Mouse (Mus musculus) kidney, embryonic 15.5 days (tissue): Measurements from ENCODE around the gene Hnrnpa3. TPM values are rescaled to one million over a fixed set of nuclear protein-coding genes. Genes with fewer than 3 reads are reported as not detected.
"Not testable (repeated sequence)": the region's sequence is repeated elsewhere in the genome, so short reads cannot be mapped to it uniquely, and the experiment has no call there.

Source experiments
- ATAC-seq: fragments of 200-750 bp; cut with Nextera tagmentation; replicated peaks from 2 replicates; pipeline ENCODE4 v1.8.0; 2017; ENCODE audit warnings: moderate TSS enrichment; ENCODE audit not compliant: low FRiP score
- H3K27ac ChIP-seq: fragments of 300-500 bp; sonication (generic); 2 replicates; pipeline ENCODE4 v1.5.1; 2015; ENCODE audit warnings: mild to moderate bottlenecking, inconsistent platforms
- H3K27me3 ChIP-seq: fragments of 300-500 bp; sonication (generic); 2 replicates; pipeline ENCODE4 v1.6.1; 2015; ENCODE audit warnings: inconsistent platforms
- H3K36me3 ChIP-seq: fragments of 300-500 bp; sonication (generic); 2 replicates; pipeline ENCODE4 v1.6.1; 2015; ENCODE audit warnings: inconsistent platforms
- H3K4me1 ChIP-seq: fragments of 300-500 bp; sonication (generic); 2 replicates; pipeline ENCODE4 v1.6.1; 2015; ENCODE audit warnings: inconsistent platforms
- H3K4me2 ChIP-seq: fragments of 300-500 bp; sonication (generic); 2 replicates; pipeline ENCODE4 v1.6.1; 2015; ENCODE audit warnings: moderate library complexity, mild to moderate bottlenecking, inconsistent platforms
- H3K4me3 ChIP-seq: fragments of 300-500 bp; sonication (generic); replicated peaks from 2 replicates; pipeline ENCODE4 v1.5.1; 2015; ENCODE audit warnings: mild to moderate bottlenecking, inconsistent platforms
- H3K9ac ChIP-seq: fragments of 300-500 bp; sonication (generic); 2 replicates; pipeline ENCODE4 v1.6.1; 2015; ENCODE audit warnings: mild to moderate bottlenecking, inconsistent platforms
- H3K9me3 ChIP-seq: fragments of 300-500 bp; sonication (generic); replicated peaks from 2 replicates; pipeline ENCODE4 v1.6.1; 2016; ENCODE audit warnings: inconsistent platforms
- WGBS: fragments of 180-500 bp; shearing (Covaris S2); methylation state at CpG from one replicate; pipeline ENCODE4 v1.1.7; 2015; ENCODE audit warnings: mixed read lengths; 5-methylcytosine and 5-hydroxymethylcytosine counted together
- polyA plus RNA-seq: library from polyadenylated mRNA; unstranded; fragments of >200 nt; fragmentation: Nextera tagmentation; extraction: Ambion mirVana; gene quantifications from 2 replicates; pipeline ENCODE4 v1.2.1, GENCODE M21; 2015

Gene Hnrnpa3
- 381 and 397 TPM in 2 replicates for polyA plus RNA-seq

DNA sequence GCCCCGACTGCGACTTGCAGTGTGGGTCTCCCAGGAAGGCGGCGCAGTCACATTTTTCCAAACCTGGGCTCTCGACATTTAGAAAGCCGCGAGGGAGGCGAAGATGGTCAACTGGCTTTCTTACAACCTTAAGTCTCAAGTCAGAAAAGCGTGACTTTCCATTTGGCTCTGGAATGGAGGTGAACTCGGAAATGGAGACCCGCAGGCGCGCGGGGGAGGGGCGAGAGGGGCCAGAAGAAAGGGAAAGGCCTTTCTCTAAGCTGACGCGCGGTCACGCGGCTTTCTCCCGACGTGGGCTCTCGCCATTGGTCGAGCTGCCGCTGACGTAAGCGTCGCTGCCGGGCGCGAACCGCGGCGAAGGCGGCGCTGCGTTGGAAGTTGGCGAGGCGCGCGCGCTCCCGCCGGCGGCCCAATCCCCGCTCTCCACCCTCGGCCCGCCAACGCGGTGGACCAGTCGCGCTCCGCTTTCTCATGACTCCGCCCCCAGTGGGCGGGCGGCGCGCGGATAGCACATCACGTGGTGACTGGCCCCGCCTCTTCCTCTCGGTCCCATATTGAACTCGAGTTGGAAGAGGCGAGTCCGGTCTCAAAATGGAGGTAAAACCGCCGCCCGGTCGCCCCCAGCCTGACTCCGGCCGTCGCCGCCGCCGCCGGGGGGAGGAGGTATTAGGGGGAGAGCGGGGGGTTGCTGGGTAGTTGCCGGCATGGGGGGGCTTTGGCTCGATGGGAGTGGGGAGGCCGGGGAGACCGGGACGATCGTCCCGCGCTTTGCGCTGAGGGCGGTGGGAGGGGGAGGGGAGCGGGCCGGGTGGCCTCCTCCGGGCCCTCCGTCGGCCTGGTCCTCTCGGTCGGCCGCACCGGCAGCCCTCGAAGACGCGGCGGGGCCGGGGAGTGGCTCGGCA is at the start of gene Hnrnpa3:
Gene Hnrnpa3 (plus strand): TSS at position 535 of the 902 bp plus-strand sequence.
- Histone ChIP-seq H3K36me3 (peaks cover 26% of the 10 kb centered on the region), H3K27ac (peak within 1 kb of the TSS; percentile 99), H3K9me3 (no peaks in the 10 kb centered on the region), H3K4me2 (peak within 1 kb of the TSS; percentile 72), H3K27me3 (no peaks in the 10 kb centered on the region), H3K4me1 (peaks cover 34% of the 10 kb centered on the region), H3K4me3 (peak within 1 kb of the TSS; percentile 86), H3K9ac (peak within 1 kb of the TSS; percentile 92)
- WGBS = under 1% methylated on average over 98 of the region's 102 CpGs
- ATAC-seq = peak; percentile 95

DNA sequence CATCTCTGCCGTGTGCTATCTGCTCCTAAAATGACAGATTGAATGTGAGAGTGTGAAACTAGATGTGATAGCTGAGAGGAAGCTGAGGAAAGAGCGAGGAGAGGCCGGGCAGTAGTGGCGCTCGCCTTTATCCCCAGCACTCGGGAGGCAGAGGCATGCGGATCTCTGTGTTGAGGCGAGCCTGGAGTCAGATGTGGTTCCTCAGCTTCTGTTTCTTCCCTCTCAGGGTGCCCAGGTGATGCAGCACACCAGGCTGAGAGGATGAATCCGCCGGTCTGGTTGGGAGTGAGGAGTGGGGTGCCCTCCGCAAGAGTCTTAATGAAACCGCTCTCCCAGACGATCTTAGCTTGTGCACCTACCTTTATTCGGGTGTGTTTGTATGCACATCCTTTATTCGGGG is 49.1 kb upstream of the Hnrnpa3 start:
- WGBS = 70% methylated on average over 15 of the region's 15 CpGs
- H3K27me3 ChIP-seq = no peaks in the 10 kb centered on the region; the same call in 1 of the 2 replicates
- H3K36me3 ChIP-seq = no peaks in the 10 kb centered on the region
- 0 out of 2 replicates have a peak overlapping the region, but pooled peaks have one; percentile 15 for H3K9ac ChIP-seq
- H3K9me3 ChIP-seq = no peaks in the 10 kb centered on the region
- peak overlapping the region; percentile 54 for H3K4me2 ChIP-seq
- no peak for ATAC-seq
- peaks cover 62% of the 10 kb centered on the region for H3K4me1 ChIP-seq
- peak overlapping the region; percentile 59 for H3K27ac ChIP-seq
- peak overlapping the region; percentile 27; the same call in 1 of the 2 replicates for H3K4me3 ChIP-seq

DNA sequence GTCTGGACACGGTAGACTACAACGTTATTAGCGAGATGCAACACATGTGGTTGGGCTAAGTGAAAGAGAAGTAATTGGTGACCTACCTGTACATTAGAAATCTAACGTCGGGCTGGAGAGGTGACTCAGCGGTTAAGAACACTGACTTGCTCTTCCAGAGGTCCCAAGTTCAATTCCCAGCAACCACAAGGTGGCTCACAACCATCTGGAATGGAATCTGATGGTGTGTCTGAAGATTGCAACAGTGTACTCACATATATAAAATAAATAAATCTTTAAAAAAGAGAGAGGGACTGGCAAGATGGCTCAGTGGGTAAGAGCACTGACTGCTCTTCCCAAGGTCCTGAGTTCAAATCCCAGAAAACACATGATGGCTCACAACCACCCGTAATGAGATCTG is 48.5 kb upstream of the Hnrnpa3 start:
- H3K9ac ChIP-seq, H3K36me3 ChIP-seq, H3K4me2 ChIP-seq, H3K9me3 ChIP-seq, H3K4me3 ChIP-seq, H3K27ac ChIP-seq, ATAC-seq, H3K27me3 ChIP-seq: not testable (repeated sequence)
- H3K4me1 ChIP-seq = peaks cover 62% of the 10 kb centered on the region
- WGBS = 83% methylated on average over 7 of the region's 7 CpGs

DNA sequence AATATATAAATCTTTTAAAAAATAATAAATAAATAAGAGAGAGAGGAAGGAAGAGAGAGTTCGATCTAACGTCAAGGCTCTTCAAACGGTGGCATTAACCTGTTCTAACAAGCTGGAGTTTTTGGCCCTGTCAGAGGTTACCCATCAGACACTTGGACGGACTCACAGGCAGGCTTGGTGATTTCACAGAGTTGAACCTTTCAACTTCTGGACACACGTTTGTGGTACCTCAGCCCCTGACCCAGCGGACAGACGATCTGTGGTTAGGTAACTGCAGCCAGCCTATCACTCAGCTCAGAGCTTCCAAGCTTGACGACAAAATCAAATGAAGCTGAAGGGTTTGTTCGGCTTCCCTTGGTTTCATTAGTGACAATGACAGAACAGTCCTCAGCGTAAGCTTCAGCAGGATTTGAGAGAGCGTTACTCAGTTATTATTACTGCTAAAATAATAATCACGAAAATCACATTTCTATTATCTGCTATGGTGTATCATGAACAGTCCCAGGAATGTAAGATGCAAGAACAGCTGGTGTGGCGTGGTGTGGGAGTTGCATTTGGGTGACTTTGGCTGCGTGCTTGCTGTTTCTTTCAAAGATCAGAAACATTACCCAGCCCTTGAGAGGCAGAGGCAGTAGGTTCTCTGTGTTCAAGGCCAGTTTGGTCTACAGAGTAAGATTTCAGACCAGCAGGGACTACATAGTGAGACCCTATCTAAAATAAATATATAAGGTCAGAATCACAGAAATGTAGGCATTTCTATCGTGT is 47.8 kb upstream of the Hnrnpa3 start:
- no peak overlapping the region for H3K4me2 ChIP-seq
- no peak for ATAC-seq
- H3K27ac ChIP-seq = 0 out of 2 replicates have a peak overlapping the region, but pooled peaks have one; percentile 1
- no peaks in the 10 kb centered on the region; the same call in 1 of the 2 replicates for H3K27me3 ChIP-seq
- no peak overlapping the region for H3K4me3 ChIP-seq
- 70% methylated on average over 15 of the region's 15 CpGs for WGBS
- peaks cover 60% of the 10 kb centered on the region for H3K4me1 ChIP-seq
- H3K36me3 ChIP-seq = no peaks in the 10 kb centered on the region
- no peaks in the 10 kb centered on the region for H3K9me3 ChIP-seq
- no peak overlapping the region for H3K9ac ChIP-seq

DNA sequence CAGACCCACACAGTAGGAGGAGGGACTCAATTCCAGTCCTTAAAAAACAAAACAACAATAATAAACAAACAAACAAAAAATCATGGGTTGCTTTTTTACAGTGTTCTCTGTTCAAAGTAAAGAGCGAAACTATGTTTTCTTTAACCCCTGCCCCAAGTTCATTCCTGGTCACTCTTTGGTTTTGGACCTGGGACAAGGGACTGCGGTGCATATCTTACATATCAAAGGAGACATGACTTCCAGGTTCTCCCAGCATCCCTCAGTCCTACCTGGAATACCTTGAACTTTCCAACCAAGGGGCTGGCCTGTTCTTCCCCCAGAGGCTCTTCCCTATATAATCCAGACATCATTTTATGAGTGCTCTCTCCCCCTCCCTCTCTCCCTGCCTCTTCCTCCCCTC is 47.1 kb upstream of the Hnrnpa3 start:
- H3K9me3 ChIP-seq = no peaks in the 10 kb centered on the region
- H3K27ac ChIP-seq = no peak overlapping the region
- no peak for ATAC-seq
- no peak overlapping the region for H3K9ac ChIP-seq
- H3K4me2 ChIP-seq = no peak overlapping the region
- no peaks in the 10 kb centered on the region for H3K36me3 ChIP-seq
- H3K4me3 ChIP-seq = no peak overlapping the region
- H3K27me3 ChIP-seq = no peaks in the 10 kb centered on the region; the same call in 1 of the 2 replicates
- H3K4me1 ChIP-seq = peaks cover 58% of the 10 kb centered on the region
- 80% methylated on average over 2 of the region's 2 CpGs for WGBS

DNA sequence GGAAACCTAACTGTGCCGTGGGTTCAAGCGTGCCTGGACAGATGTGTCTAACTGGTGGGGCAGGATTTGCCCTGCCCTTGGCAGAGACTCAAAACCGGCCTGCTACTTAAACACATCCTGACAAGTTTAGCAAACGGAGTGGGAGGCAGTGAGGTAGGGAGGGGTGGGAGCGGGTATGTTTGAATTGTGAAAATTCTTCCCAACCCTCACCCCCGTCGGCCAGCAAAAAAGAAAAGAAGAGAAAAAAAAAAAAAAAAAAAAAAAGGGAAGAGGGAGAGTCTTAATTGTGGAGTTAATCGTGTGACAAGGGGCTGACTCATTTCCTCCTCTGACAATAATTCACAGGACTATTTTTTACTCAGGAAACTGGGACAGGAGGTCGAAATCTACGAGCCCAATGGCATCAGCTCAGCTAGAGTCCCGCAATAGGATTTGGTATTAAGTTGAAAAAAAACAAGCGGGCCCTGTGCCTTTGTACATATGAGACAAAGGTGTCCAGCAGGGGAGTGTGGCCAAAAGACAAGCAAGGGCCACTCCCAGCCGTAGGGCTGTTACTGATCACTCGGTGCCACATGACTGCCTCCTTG is 46.0 kb upstream of the Hnrnpa3 start:
- Histone ChIP-seq H3K4me2 (peak overlapping the region; percentile 48), H3K9me3 (no peaks in the 10 kb centered on the region), H3K27ac (peak overlapping the region; percentile 89), H3K4me3 (0 out of 2 replicates have a peak overlapping the region, but pooled peaks have one; percentile 10), H3K27me3 (no peaks in the 10 kb centered on the region; the same call in 1 of the 2 replicates), H3K4me1 (peaks cover 50% of the 10 kb centered on the region), H3K9ac (0 out of 2 replicates have a peak overlapping the region, but pooled peaks have one; percentile 10), H3K36me3 (no peaks in the 10 kb centered on the region)
- 5% methylated on average over 14 of the region's 14 CpGs for WGBS
- peak; percentile 74 for ATAC-seq

DNA sequence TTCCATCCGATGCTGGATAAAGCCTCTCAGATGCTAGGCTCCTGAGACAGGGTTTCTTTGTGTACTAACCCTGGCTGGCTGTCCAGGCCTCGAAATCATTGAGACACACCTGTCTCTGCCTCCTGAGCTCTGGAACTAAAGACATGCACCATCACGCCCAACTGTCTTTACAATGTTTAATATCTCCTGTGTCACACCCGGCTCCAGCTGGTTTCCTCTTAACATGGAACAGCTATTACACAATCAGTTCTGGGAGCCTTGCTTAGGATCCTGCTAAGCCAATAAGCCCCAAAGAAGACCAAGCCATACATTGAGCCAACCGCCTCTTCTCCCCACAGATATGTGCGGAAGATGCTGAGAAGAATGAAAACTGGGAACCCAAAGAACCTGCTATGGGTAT is 44.5 kb upstream of the Hnrnpa3 start:
- Histone ChIP-seq H3K36me3 (no peaks in the 10 kb centered on the region), H3K27me3 (no peaks in the 10 kb centered on the region; the same call in 1 of the 2 replicates), H3K4me2 (no peak overlapping the region), H3K9me3 (no peaks in the 10 kb centered on the region), H3K4me1 (peaks cover 43% of the 10 kb centered on the region), H3K9ac (no peak overlapping the region), H3K4me3 (no peak overlapping the region), H3K27ac (no peak overlapping the region)
- no peak for ATAC-seq
- 91% methylated on average over 6 of the region's 6 CpGs for WGBS

DNA sequence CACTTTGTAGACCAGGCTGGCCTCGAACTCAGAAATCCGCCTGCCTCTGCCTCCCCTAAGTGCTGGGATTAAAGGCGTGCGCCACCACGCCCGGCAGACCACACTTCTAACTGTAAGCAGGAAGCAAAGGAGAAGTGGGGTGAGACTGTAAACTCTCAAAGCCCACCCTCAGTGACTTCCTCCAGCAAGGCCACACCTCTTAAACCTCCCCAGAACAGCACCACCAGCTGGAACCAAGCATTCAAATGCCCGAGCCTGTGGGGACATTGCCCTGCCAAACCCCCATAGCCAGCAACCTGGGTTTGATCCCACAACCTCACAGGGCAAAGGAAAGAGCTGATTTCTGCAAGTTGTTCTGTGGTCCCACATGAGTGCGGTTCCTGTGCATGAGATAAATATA is 42.1 kb upstream of the Hnrnpa3 start:
- no peak for ATAC-seq
- H3K27ac ChIP-seq = no peak overlapping the region
- H3K4me3 ChIP-seq = no peak overlapping the region
- no peaks in the 10 kb centered on the region for H3K9me3 ChIP-seq
- no peaks in the 10 kb centered on the region for H3K36me3 ChIP-seq
- WGBS = 91% methylated on average over 8 of the region's 8 CpGs
- no peak overlapping the region for H3K4me2 ChIP-seq
- peaks cover 26% of the 10 kb centered on the region for H3K4me1 ChIP-seq
- H3K9ac ChIP-seq = no peak overlapping the region
- no peaks in the 10 kb centered on the region for H3K27me3 ChIP-seq

DNA sequence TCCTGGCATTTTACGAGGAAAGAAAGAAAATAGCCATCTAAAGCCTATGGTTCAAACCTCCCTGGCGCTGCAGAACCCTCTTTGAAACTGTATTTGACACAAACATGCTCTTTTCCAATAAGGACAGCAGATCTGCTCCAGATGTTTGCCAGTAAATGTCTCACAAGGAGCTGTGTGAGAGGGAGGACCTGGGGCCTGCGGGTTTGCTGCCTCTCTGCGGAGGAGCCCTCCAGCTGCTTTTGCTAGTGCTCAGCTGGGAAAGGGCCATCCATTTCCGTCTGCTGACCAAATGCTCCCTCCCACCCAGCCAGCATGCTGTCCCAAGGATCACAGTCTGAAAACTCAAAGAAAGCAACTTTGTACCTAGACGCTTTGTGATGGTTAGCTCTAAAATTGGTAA is 40.3 kb upstream of the Hnrnpa3 start:
- 42% methylated on average over 6 of the region's 6 CpGs for WGBS
- no peak for ATAC-seq

DNA sequence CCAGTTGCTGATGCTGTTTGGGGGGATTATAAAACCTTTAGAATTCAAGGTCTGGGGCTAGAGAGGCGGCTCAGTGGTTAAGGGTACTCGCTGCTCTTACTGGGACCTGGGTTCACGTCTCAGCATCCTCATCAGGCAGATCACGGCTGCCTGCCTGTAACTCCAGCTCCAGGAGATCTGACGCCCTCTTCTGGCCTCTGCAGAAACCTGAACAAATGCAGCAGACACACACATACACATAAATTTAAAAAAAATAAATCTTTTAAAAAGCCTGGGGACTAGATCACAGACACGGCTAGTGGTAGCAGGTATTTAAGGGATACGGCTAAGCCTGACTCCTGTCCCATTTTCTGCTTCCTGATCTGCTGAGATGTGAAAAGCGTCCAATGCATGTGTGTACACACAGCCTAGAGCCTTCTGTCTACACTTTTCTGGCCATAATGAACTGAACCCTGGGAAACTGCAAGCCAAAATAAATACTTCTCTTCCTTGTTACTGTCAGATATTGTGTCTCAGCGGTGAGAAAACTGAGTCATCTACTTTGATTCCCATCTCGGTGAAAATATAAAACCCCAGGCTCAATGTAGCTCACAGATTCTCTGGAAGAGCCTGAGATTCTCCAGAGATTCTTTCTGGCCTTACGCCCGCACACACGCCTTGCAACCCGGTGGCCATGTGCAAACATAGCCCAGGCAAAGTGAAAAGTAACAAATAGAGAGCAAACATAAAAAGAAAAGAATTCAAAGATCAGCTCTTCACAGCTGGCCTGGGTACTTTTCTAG is 37.0 kb upstream of the Hnrnpa3 start:
- no peak for ATAC-seq
- Histone ChIP-seq H3K27me3 (no peaks in the 10 kb centered on the region), H3K27ac (no peak overlapping the region), H3K4me3 (no peak overlapping the region), H3K36me3 (no peaks in the 10 kb centered on the region), H3K4me1 (peaks cover 7% of the 10 kb centered on the region), H3K4me2 (no peak overlapping the region), H3K9me3 (no peaks in the 10 kb centered on the region), H3K9ac (no peak overlapping the region)
- 82% methylated on average over 14 of the region's 14 CpGs for WGBS

More for the DNA sequence above, 40.3 kb upstream of the Hnrnpa3 start:
- Histone ChIP-seq H3K4me3 (no peak overlapping the region), H3K27me3 (no peaks in the 10 kb centered on the region), H3K36me3 (no peaks in the 10 kb centered on the region), H3K4me2 (no peak overlapping the region), H3K27ac (peak overlapping the region; percentile 62), H3K9ac (0 out of 2 replicates have a peak overlapping the region, but pooled peaks have one; percentile 21), H3K9me3 (no peaks in the 10 kb centered on the region), H3K4me1 (peaks cover 9% of the 10 kb centered on the region)

DNA sequence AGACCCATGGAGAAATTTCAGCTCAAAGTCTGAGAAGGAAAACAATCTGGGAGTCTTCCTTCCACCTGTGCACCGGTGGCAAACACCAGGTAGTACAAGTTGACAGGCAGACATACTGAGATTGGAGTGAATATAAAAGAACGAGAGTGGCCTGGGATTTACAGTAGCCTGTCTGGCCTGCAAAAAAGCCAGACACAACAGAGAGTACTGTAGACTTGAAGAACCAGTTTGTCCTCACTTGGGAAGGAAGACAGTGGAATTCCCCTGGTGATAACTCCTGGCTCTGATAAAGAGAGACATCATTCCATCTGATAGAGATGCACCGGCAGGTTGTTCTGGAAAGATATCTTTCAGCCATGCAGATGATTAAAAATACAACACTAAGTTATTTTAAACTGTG is 34.0 kb upstream of the Hnrnpa3 start:
- 80% methylated on average over 3 of the region's 3 CpGs for WGBS

More for the DNA sequence above, 34.0 kb upstream of the Hnrnpa3 start:
- Histone ChIP-seq H3K4me2 (no peak overlapping the region), H3K27me3 (no peaks in the 10 kb centered on the region), H3K4me1 (no peaks in the 10 kb centered on the region), H3K4me3 (no peak overlapping the region), H3K9me3 (no peaks in the 10 kb centered on the region), H3K27ac (no peak overlapping the region), H3K36me3 (no peaks in the 10 kb centered on the region), H3K9ac (no peak overlapping the region)
- no peak for ATAC-seq
